Mouse (Mus musculus): ENCODE data around the gene Cep135. TPM values are rescaled to one million over a fixed set of nuclear protein-coding genes. Genes with fewer than 3 reads are reported as not detected.

The Cep135 gene
- polyA plus RNA-seq, 1 experiment from 2014 or later = 3.8 TPM

- Histone ChIP-seq H3K27ac (ENCODE audit: low read length) (no peak overlapping the region), H3K4me2 (replicated peaks; ENCODE audit: low read depth, low read length) (no peak overlapping the region), H3K4me1 (ENCODE audit: insufficient read depth, low read depth, low read length) (no peaks in the 10 kb centered on the region), H3K27me3 (replicated peaks; ENCODE audit: insufficient read depth, low read length) (0 out of 2 replicates have a peak, but pooled peaks cover 4% of the 10 kb centered on the region), H3K36me3 (ENCODE audit: insufficient read depth, low read length) (no peaks in the 10 kb centered on the region), H3K4me3 (ENCODE audit: low read depth, low read length) (no peak overlapping the region), H3K9ac (replicated peaks; ENCODE audit: low read depth) (no peak overlapping the region), H3K9me3 (ENCODE audit: low read length) (no peaks in the 10 kb centered on the region)
- TF ChIP-seq CTCF (IDR thresholded peaks at IDR 0.05) (no peak), EP300 (IDR thresholded peaks at IDR 0.05) (no peak)
- ATAC-seq (no peak), DNase-seq (ENCODE audit: low spot score) (no peak)
- 62% methylated on average over 8 of the region's 8 CpGs for WGBS
Observed at GRCm38 (mm10) chr5:76659958-76660635, 71.6 kb downstream of the Cep135 start.

GRCm38 (mm10) chr5:76661310-76661709 lies 72.8 kb downstream of the Cep135 start:
- H3K27me3 ChIP-seq (replicated peaks; ENCODE audit: insufficient read depth, low read length) = 0 out of 2 replicates have a peak, but pooled peaks cover 4% of the 10 kb centered on the region
- no peaks in the 10 kb centered on the region for H3K9me3 ChIP-seq (ENCODE audit: low read length)
- TF ChIP-seq CTCF (IDR thresholded peaks at IDR 0.05) (no peak), EP300 (IDR thresholded peaks at IDR 0.05) (no peak)
- no peak overlapping the region for H3K27ac ChIP-seq (ENCODE audit: low read length)
- no peak for DNase-seq (ENCODE audit: low spot score)
- no peak overlapping the region for H3K4me3 ChIP-seq (ENCODE audit: low read depth, low read length)
- ATAC-seq = no peak
- H3K9ac ChIP-seq (replicated peaks; ENCODE audit: low read depth) = no peak overlapping the region
- H3K4me2 ChIP-seq (replicated peaks; ENCODE audit: low read depth, low read length) = no peak overlapping the region
- 43% methylated on average over 4 of the region's 4 CpGs for WGBS
- H3K36me3 ChIP-seq (ENCODE audit: insufficient read depth, low read length) = no peaks in the 10 kb centered on the region
- no peaks in the 10 kb centered on the region for H3K4me1 ChIP-seq (ENCODE audit: insufficient read depth, low read depth, low read length)

DNA sequence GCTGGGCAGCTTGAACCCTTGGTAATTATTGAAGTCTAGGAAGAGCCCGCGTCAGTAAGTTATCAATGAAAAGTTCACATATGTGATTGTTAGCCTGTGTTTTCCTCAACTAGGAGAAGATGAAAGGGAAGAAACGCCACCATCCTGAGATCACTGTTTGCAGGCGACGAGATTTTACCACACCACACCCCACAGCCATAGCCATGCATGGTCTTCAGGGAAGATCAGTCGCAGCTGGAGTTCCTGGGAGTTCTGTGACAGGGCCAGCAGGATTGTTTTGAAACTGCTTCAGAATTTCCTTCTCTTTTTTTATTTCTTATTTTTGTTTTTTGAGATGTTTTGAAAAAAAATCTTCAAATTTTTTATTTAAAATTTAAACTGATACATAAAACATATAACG lies 76.4 kb downstream of the Cep135 start:
- Histone ChIP-seq H3K9me3 (ENCODE audit: low read length) (no peaks in the 10 kb centered on the region), H3K36me3 (ENCODE audit: insufficient read depth, low read length) (no peaks in the 10 kb centered on the region), H3K4me3 (ENCODE audit: low read depth, low read length) (no peak overlapping the region), H3K4me2 (replicated peaks; ENCODE audit: low read depth, low read length) (no peak overlapping the region), H3K27me3 (replicated peaks; ENCODE audit: insufficient read depth, low read length) (no peaks in the 10 kb centered on the region), H3K4me1 (ENCODE audit: insufficient read depth, low read depth, low read length) (no peaks in the 10 kb centered on the region), H3K27ac (ENCODE audit: low read length) (no peak overlapping the region), H3K9ac (replicated peaks; ENCODE audit: low read depth) (no peak overlapping the region)
- ATAC-seq (no peak), DNase-seq (ENCODE audit: low spot score) (no peak)
- 66% methylated on average over 7 of the region's 7 CpGs for WGBS
- no peak for TF ChIP-seq CTCF (IDR thresholded peaks at IDR 0.05)
- no peak for TF ChIP-seq EP300 (IDR thresholded peaks at IDR 0.05)

DNA sequence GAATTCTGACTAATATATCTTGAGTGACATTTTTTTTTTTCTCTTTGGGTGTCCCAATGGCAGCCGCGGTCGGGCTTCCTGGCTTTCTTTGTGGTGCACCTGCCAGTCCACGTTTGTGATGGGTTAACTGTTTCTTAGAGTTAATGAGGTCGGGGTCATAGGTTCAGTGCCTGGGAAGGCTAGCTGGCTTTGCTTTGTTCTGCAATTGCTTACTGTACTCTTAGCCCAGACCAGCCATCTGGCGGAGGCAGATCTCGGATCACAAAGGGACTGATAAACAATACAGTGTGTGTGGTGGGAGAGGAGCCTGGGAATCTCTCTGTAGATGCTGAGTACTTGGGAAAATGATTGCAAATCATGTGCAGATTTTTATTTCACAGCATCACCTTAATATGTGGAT lies 76.9 kb downstream of the Cep135 start:
- Histone ChIP-seq H3K9ac (replicated peaks; ENCODE audit: low read depth) (no peak overlapping the region), H3K4me3 (ENCODE audit: low read depth, low read length) (no peak overlapping the region), H3K4me1 (ENCODE audit: insufficient read depth, low read depth, low read length) (no peaks in the 10 kb centered on the region), H3K4me2 (replicated peaks; ENCODE audit: low read depth, low read length) (no peak overlapping the region), H3K36me3 (ENCODE audit: insufficient read depth, low read length) (no peaks in the 10 kb centered on the region), H3K9me3 (ENCODE audit: low read length) (no peaks in the 10 kb centered on the region), H3K27me3 (replicated peaks; ENCODE audit: insufficient read depth, low read length) (no peaks in the 10 kb centered on the region), H3K27ac (ENCODE audit: low read length) (no peak overlapping the region)
- 38% methylated on average over 7 of the region's 7 CpGs for WGBS
- ATAC-seq (peak; percentile 23; the same call in 1 of the 2 replicates), DNase-seq (ENCODE audit: low spot score) (peak; percentile 14)
- TF ChIP-seq EP300 (IDR thresholded peaks at IDR 0.05) (no peak), CTCF (IDR thresholded peaks at IDR 0.05) (no peak)

- 71% methylated on average over 6 of the region's 6 CpGs for WGBS
- Histone ChIP-seq H3K27ac (ENCODE audit: low read length) (no peak overlapping the region), H3K4me3 (ENCODE audit: low read depth, low read length) (no peak overlapping the region), H3K27me3 (replicated peaks; ENCODE audit: insufficient read depth, low read length) (no peaks in the 10 kb centered on the region), H3K9me3 (ENCODE audit: low read length) (no peaks in the 10 kb centered on the region), H3K4me2 (replicated peaks; ENCODE audit: low read depth, low read length) (no peak overlapping the region), H3K36me3 (ENCODE audit: insufficient read depth, low read length) (no peaks in the 10 kb centered on the region), H3K9ac (replicated peaks; ENCODE audit: low read depth) (no peak overlapping the region), H3K4me1 (ENCODE audit: insufficient read depth, low read depth, low read length) (no peaks in the 10 kb centered on the region)
- TF ChIP-seq CTCF (IDR thresholded peaks at IDR 0.05) = no peak
- no peak for TF ChIP-seq EP300 (IDR thresholded peaks at IDR 0.05)
- ATAC-seq (no peak), DNase-seq (ENCODE audit: low spot score) (peak; percentile 25)
Observed at GRCm38 (mm10) chr5:76666026-76666756, 77.7 kb downstream of the Cep135 start.

DNA sequence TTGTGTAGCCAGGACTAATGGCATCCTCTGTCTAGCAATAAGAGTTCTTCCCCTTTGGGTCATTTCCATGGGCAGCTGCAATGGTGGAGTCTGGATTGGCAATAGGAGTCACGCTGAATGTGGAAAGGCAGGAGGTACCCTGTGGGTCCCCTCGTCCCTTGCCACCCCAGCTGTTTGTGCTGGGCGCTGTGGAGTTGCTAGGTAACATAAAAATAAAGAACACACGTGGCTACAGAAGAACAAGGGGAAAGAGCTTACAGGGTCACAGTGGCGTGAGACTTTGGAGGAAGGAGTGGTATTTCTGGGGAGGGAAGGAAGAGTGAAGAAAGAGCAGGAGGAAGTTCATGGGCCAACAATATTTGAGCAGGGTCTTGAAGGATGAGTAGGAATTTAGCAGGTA lies 79.6 kb downstream of the Cep135 start:
- Histone ChIP-seq H3K4me2 (replicated peaks; ENCODE audit: low read depth, low read length) (no peak overlapping the region), H3K4me1 (ENCODE audit: insufficient read depth, low read depth, low read length) (no peaks in the 10 kb centered on the region), H3K4me3 (ENCODE audit: low read depth, low read length) (no peak overlapping the region), H3K9me3 (ENCODE audit: low read length) (no peaks in the 10 kb centered on the region), H3K9ac (replicated peaks; ENCODE audit: low read depth) (no peak overlapping the region), H3K36me3 (ENCODE audit: insufficient read depth, low read length) (no peaks in the 10 kb centered on the region), H3K27me3 (replicated peaks; ENCODE audit: insufficient read depth, low read length) (no peaks in the 10 kb centered on the region), H3K27ac (ENCODE audit: low read length) (no peak overlapping the region)
- no peak for ATAC-seq
- DNase-seq (ENCODE audit: low spot score) = no peak
- WGBS = 66% methylated on average over 5 of the region's 5 CpGs
- TF ChIP-seq CTCF (IDR thresholded peaks at IDR 0.05) (no peak), EP300 (IDR thresholded peaks at IDR 0.05) (no peak)

All from lung, postnatal 0 days (tissue).